Mouse (Mus musculus) layer of hippocampus, adult 9-11 months (tissue): Measurements from ENCODE around the gene Cul7.

Experiments
- DNase-seq: peaks from one replicate; pipeline ENCODE4 v3.0.0; 2022

Cul7 gene

DNA sequence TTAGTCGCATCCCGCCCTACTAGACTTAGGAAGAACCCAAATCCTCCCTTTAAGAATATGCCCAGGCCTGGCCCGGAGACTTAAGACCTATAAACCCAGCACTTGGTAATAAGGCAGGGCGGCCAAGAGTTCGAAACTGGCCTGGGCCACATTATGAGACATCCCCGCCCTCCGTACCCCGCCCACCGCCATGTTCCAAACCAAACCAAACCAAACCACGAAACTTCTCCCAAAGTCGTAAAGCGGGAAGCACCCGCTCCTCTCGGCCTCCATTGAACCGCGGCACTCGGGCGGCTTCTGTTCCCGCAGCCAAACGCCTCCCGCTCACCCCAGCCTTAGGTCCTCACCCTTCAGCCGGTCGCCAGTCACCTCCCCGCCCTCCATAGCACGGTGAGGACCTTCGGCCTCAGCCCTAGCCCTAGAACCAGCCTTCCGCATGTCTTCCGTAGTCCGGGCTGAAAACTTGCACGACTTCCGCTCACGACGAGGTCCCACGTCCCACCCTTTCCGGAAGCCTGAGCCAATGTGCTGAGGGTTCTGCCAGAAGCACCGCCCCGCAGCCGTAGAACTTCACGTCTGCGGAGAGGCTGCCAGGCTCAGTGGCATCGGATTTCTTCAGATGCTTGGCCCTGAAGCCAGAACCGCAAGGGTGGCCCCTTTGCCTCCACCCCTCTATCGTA is 23.9 kb downstream of the Cul7 start, which contains the start of gene Rrp36:
Gene Rrp36, minus strand, starts transcription at position 503 of the 680 bp plus-strand sequence.
- peak; percentile 90 for DNase-seq

DNA sequence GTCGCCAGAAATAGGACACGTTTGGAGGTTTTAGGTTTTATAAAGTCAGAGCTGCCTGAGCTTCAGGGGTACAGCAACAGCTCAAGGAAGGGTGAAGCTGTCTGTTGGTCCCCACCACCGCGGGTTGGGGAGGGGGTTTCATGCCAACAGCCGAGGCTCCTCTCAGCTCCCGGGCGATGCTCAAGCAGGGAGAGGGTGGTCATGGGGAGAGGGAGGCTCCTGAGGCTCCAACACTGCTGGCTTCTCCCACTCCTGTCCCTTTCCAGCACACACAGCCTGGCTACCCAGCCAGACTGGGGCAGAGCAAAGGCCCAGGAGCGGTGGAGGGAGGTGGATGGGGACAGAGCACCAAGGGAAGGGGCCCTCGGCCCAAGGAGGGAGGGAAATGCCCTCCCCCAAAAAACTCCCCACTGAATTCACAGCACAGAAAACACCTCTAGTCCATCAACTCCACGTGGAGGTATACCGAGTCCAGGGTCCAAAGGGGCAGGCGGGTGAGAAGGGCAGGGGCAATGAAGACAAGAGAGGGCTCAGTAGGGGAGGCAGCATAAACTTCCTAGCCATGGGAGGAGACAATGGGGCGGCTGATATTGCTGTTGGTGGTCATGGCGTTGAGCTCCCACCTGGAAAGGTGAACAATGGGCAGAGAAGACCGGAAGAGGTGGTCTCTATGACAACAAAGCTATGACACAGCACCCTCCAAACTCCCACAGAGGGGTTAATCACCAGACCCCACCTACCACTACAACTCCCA is 24.6 kb downstream of the Cul7 start:
- DNase-seq, result no peak

DNA sequence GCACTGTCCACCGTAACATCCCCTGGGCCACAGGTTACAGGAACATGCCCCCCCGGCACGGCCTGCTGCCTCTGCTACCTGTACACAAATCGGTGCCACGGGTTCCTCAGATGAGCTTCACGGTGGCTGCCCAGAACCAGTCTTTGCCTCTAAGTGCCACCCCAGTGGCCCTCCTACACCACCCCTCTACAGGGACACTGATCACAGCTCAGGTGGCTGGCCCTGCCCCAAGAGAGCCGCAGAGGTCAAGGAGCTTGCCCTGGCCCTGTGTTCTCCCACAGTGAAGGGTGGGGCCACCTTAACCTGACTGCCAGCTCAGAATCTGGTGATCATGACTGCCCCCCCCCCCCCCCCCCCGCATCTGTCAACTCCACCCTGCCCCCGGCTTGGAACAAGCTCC is 28.3 kb downstream of the Cul7 start, which contains the start of gene Mea1:
Gene Mea1, plus strand, starts transcription at position 378 of the 400 bp plus-strand sequence.
- no peak for DNase-seq

DNA sequence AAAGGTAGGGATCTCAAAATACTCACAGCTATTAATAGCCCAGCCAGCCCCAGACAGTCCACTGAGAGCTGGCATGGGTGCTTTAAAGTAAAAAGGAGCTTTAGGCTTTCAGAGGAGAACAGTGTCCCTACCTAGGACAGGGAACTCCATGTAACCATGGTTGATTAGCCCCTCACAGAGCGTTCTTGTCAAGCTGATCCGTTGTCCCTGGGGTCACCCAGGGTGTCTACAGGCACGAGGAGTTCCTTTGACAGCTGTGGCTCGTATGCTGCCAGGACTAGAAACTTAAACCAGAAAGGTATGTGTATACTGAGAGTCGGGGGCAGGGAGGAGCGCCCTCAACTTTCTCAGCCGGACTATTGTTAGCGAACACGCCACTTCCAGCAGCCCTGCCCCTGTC is 28.8 kb downstream of the Cul7 start:
- DNase-seq, result no peak

DNA sequence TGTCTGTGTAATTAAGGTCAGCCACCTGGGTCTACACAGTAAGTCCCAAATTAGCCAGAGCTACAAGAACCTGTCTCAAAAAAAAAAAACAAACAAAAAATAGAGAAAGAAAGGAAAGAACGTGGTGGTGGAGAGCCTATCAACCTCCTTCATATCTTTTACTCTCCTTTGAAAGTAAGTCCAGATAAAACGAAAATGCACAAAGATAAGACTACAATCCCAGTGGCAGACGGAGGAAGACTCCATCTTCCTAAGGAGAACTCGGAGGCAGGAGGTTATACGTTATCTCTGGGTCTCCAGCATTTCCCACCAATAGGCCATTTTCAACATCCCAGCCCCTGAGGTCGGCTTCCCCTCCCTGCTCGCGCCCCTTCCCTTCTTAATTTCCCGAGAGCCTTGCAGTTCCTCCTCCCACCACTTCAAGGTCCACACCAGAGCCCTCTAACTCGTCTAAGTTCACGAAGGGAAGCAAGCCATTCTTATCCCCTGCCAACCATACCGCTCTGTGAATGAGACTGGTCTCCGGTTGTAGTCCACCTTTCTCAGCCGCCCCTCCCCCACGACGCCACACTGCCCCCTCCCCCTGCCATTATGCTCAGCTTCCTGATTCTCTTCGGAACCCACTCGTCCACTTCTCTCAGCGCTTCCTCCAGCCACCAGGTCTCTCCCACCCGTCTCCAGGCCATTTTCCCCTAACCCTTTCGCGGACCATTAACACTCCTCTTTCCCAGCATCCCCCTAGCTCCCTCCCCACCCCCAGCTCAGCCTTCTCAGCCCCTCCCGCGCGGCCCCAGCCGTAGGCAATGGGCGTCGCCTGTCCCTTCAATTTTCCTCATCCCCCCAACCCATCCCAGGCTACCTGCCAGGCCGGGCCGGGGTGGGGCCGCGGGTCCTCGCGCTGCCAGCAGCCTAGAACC is 30.0 kb downstream of the Cul7 start:
- no peak for DNase-seq

DNA sequence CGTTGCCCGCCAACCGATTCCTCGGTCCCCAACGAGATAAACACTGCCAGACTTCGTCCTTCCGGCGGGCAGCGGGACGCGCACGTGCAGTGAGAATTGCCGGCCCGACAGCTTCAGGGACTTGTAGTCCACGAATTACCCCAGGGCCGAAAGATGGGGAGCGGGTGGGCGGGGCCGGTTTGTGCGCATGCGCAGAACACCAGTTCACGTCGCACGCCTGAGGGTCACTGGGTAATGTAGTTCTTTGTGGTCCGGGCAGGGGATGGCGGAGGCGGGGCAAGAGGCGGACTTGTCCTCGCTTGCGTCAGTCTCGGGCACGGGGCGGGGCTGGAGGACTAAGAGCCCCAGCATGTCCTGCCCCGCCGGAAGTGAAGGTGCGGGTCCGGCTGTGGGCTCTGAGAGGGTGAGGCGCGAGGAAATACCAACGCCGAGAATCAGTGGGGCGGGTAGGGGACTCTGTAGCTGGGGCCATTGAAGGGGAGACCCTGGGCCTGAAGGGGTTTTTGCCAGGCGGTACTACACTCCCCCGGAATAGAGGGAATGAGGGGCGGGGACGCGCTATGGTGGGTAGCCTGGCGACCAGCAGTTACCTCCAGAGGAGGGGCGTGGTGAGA is 30.7 kb downstream of the Cul7 start, which contains the start of gene Klhdc3:
Gene Klhdc3, minus strand, starts transcription at position 155 of the 614 bp plus-strand sequence.
- DNase-seq, result peak; percentile 99

DNA sequence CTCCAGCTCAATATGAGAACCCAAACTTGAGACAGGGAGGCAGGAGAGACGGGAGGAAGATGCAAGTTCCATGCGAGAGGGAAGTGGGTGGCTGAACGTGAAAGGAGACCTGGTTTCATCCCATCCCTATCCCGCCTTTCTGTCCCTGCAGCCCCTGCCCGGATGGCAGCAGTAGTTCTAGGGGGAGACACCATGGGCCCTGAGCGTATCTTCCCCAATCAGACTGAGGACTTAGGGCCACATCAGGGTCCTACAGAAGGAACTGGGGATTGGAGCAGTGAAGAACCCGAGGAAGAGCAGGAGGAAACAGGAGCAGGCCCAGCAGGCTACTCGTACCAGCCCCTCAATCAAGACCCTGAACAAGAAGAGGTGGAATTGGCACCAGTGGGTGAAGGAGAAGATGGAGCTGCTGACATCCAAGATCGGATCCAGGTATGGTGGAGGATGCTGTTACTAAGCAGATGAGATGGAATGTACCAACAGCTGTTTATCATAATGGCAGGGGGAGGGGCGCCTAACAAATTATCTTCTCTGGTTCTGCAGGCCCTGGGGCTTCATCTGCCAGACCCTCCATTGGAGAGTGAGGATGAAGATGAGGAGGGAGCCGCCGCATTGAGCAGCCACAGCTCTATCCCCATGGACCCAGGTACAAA is 31.5 kb downstream of the Cul7 start:
- DNase-seq, result no peak

DNA sequence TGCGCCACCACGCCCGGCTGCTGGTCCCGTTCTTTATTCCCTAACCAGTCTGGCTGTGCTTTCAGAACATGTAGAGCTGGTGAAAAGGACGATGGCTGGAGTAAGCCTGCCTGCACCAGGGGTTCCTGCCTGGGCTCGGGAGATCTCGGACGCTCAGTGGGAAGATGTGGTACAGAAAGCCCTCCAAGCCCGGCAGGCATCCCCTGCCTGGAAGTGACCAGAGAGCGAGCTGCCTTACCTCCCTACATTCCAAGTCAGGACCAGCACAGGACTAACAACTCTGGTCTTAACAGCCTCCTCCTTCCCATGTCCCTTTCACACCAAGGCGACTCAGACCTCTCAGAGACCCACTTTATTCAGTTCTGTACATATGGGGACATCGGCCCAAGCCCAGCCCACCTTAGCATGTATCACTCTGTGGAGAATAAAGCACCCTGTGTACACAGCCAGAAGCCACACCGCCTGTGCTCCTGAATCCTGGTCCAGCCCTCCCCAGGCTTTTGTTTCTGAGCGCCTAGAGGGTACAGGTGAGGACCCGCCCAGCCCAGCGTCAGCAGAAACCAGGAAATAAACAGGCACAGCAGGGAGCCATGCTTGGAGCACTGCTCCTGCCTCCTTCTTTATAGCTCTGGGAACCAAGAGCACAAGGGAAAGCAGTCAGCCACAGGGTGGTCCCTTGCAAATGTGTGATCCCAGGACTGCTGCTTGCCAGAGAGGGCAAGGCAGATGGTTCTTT is 32.7 kb downstream of the Cul7 start:
- no peak for DNase-seq

DNA sequence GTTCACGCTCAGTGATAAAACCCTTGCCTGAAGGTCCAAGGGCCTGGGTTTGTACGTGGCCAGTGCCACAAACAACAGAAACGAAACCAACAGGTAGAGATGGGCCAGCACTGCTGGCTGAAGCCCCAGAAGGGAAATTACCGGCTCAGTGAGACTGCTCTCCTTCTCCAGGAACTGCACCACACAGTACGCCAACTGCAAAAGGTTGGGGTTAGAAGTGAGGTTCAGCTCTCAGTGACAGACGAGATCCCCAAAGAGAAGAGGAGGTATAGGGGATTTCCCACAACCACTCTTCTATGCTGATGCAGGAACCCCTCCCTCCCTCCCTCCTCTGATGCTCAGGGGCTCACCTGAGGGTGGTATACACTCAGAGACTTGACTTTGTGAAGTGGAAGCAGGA is 35.8 kb downstream of the Cul7 start:
- no peak for DNase-seq

DNA sequence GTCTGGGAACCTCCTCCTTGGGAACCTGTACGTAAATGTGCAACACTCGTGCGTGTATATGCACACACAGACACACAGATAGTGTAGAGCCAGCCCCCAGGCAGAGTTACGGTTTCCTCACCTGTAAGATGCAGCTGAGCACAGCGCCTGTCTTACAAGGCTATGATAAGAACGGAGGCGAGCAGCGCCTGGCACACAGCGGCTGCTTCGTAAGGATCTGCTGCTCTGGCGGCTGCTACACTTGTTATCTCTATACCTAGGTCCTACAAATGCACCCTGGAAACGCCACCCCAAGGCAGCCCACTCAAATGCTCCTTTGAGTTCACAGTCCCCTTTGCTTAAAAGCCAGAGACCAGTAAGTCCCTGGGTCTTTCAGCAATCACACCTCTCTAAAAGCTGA is 40.5 kb downstream of the Cul7 start:
- no peak for DNase-seq

DNA sequence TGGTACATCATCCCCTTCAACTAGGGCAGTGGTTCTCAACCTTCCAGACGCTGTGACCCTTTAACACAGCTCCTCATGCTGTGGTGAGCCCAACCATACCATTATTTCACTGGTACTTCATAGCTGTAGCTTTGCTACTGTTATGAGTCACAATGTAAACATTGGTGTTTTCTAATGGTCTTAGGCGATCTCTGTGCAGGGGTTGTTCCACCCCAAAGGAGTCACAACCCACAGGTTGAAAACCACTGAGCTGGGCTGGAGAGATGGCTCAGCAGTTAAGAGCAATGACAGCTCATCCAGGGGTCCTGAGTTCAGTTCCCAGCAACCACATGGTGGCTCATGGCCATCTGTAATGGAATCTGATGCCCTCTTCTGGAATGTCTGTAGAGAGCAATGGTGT is 41.3 kb downstream of the Cul7 start:
- no peak for DNase-seq

DNA sequence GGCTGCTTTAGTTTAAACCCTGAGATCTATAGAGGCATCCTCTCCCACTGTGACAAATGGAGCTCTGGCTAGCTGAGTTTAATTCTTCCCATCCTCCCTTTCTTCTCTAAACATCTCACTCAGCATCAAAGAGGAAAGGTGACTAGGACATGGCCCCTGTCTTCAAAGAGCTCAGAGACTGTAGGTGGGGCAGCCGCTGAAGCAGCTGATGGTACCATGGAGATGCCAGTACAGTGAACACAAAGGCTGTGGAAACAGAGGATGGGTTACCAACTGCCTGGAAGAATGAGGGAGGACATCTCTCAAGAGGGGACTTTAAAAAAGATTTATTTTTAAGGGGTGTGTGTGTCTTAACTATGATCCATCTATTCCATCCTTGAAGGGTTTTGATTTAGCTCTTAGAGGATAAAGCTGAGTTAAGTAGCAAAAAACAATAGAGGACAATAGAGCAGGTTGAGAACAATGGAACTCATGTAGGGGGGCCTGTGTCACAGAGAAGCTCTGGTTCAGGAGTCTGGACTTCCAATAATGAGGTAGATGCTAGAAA is 44.5 kb downstream of the Cul7 start:
- DNase-seq, result no peak

DNA sequence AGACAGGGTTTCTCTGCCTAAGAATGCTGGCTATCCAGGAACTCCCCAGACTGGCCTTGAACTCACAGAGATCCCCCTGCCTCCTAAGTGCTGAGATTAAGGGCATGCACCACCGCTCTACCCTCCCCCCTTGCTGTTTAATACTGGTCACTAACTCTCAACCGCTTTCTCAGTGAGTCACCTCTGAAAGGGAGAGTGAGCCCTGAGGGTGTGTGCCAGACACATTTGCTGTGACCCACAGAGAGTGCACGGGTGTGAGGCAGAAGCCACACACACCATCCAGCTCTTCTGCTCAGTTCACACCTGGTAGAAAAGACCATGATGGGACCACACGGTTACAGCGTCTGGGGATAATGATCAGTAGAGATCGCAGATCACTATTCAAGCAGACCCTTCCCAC is 48.4 kb downstream of the Cul7 start:
- no peak for DNase-seq

DNA sequence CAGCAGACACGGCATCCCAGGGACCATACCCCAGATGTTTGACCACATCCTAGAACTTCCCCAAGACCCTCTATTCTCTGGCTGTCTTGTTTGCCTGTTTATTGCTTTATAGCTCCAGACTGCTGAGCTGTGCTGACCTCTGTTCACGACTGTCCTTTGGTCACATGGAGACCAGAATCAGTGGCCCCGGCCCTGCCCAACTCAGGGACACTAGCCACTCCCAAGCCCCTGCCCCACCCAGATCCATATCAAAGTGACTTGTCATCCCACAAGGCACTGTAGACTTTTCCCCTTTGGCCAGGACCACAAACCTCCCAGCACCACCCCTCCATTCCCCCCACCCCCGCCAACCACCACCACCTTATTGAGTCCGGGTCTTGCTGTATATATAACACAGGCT is 49.1 kb downstream of the Cul7 start:
- no peak for DNase-seq

DNA sequence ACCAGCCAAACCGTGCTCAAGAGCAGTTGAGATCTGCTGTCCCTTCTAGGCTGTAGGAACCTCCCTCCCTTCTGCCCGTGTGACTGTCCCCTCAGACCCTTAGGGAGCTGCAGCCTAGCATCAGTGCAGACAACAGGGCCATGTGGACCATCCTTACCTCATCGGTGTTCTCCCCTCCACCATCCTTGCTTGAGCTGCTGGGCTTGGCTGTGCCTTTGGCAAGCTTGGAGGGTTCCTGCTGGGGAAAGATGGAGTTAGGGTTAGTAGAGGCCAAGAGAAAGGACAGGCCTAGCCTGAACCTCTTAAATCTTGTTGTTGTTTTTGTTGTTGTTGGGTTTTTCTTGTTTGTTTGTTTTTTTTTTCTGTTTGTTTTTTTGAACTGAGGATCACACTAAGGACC is 49.8 kb downstream of the Cul7 start:
- DNase-seq, result no peak

DNA sequence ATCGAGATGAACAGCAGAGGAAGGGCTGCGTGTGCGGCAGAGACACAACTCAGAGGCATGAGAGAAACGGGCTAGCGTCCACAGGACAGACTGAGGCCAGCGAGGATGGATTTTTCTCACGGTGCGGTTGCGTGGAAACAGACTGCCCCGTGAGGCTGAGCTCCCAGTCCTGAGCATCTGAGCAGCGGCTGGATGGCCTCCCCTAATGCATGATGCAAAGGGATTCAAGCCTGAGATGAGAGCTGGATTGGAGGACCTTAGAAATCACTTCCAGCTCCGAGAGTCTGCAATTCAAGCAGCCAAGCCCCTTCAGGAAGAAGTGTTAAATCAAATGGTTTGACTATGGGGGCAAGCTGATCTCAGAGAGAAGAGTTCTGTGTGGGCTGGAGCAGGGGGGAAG is 51.4 kb downstream of the Cul7 start:
- DNase-seq, result no peak

DNA sequence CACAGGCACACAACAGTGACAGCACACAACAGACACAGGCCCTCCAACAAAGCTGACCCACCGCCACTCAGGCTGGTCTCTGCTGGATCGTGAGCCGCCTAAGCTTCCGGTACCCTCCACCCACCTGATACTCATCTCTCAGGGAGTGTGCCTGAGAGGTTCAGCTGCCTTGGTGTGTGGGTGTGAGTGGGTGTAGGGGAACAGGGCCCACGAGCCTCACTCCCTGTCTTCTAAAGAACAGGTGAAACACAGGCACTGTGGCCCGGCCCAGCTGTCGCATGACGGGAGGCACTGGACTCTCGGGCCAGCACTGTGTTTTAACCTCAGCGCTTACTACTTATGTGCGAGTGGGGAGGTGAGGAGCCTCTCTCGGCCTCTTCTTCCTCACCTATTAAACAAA is 52.0 kb downstream of the Cul7 start:
- no peak for DNase-seq

DNA sequence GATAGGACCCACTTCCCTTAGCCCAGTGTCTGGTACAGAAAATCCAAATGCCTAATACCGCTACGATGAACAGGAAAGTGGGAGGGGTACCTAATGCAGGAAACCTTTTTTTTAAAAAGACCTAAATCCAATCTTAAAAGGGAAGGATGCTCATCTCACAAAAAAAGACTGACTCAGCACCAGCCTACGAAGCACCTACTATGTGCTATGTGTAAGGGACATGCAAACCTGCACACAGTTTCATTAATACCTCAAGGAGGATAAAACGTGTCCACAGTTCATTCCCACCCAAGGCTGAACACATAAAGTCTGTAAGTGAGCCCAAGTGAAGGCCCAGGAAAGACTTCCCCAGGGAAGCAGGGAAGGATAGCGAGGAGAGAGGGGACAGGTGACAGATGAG is 52.4 kb downstream of the Cul7 start:
- DNase-seq, result no peak

DNA sequence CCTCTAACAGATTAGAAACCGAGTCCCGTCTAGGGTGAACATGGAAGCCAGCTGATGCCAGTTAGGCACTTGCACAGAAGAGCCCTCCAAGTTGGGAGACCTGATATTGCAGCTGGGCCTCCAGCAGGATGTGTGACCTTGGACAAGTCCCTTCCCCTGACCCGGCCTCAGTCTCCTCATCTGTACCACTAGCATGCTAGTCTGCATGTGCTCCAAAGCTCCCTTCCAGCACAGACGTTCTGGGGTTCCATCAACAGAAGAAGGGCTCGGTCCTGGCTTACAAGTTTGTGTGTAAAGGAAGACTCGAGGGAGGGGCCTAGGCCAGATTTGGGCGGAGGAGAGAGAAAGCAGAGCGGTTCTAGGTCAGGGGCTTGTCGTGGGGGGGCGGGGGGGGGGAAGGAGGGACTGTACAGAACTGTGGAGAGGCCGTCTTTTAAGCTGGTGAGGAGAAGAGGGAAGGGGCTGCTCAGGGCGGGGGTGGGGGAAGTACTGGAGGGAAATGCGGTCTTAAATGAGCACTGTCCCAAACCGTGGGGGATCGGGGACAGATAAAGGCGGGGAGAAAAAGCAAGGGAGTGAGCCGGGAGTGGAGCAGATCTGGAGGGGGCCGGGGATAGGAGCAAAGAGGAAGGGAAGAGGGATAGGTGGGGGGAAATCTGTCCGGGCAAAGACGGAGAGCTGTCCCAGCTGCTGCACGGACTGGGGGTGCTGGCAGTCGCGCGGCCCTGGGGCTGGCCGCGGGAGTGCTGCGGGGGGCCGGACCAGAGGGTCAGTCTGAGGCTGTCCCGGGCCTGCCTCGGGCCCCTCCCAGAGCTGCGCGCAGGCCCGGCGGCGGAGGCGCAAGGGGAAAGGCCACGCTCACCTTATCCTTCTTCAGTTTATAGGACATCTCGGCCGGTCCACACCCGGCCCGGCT is 54.1 kb downstream of the Cul7 start:
- no peak for DNase-seq
